Mouse (Mus musculus) liver, embryonic 14.5 days (tissue): ENCODE measurements around the gene 4931422A03Rik. TPM values are rescaled to one million over a fixed set of nuclear protein-coding genes. Genes with fewer than 3 reads are reported as not detected.

Source experiments
- ATAC-seq: fragments of 200-750 bp; cut with Nextera tagmentation; 2 replicates; pipeline ENCODE4 v1.8.0; 2017; ENCODE audit warnings: moderate number of reproducible peaks, mild to moderate bottlenecking, moderate library complexity; ENCODE audit not compliant: insufficient read depth
- DNase-seq, 3 experiments: peaks; one replicate each; pipeline ENCODE4 v3.0.0-alpha.2; 2012 to 2013; ENCODE audit warnings: low read depth in 3 of 3, low spot score in 3 of 3
- H3K27ac ChIP-seq: fragments of 300-500 bp; sonication (generic); 2 replicates; pipeline ENCODE4 v1.5.1; 2014; ENCODE audit warnings: moderate library complexity, mild to moderate bottlenecking, control low read depth, inconsistent platforms
- H3K27me3 ChIP-seq: fragments of 300-500 bp; sonication (generic); 2 replicates; pipeline ENCODE4 v1.6.1; 2014; ENCODE audit warnings: mild to moderate bottlenecking, low read length, moderate library complexity; ENCODE audit not compliant: control insufficient read depth, insufficient read depth
- H3K36me3 ChIP-seq: fragments of 300-500 bp; sonication (generic); replicated peaks from 2 replicates; pipeline ENCODE4 v1.6.1; 2014; ENCODE audit warnings: low read depth; ENCODE audit not compliant: control insufficient read depth, insufficient read depth
- H3K4me1 ChIP-seq, 2 experiments: fragments of 200-500 bp in 1 of 2; fragments of 300-500 bp in 1 of 2; sonication (generic) in 1 of 2; replicated peaks; 2 replicates each; pipeline ENCODE4 v1.6.1; 2012 to 2014; ENCODE audit warnings: antibody characterized with exemption in 1 of 2, inconsistent platforms in 1 of 2, low read length in 1 of 2; ENCODE audit not compliant: control insufficient read depth in 2 of 2, insufficient read depth in 2 of 2
- H3K4me2 ChIP-seq: fragments of 300-500 bp; sonication (generic); 2 replicates; pipeline ENCODE4 v1.6.1; 2014; ENCODE audit warnings: low read depth, mild to moderate bottlenecking, control low read depth, moderate library complexity
- H3K4me3 ChIP-seq, 2 experiments: fragments of 200-500 bp in 1 of 2; fragments of 300-500 bp in 1 of 2; sonication (generic) in 1 of 2; 2 replicates each; pipeline ENCODE4 v1.5.1; 2012 to 2014; ENCODE audit warnings: low read depth in 2 of 2, low read length in 2 of 2, mild to moderate bottlenecking in 2 of 2, control low read depth in 1 of 2, inconsistent platforms in 1 of 2, moderate library complexity in 1 of 2; ENCODE audit not compliant: insufficient read depth in 1 of 2
- H3K9ac ChIP-seq: fragments of 300-500 bp; sonication (generic); replicated peaks from 2 replicates; pipeline ENCODE4 v1.6.1; 2014; ENCODE audit warnings: mild to moderate bottlenecking, control low read depth, moderate library complexity
- H3K9me3 ChIP-seq: fragments of 300-500 bp; sonication (generic); 2 replicates; pipeline ENCODE4 v1.6.1; 2016; ENCODE audit warnings: low read length, mixed read lengths; ENCODE audit not compliant: control insufficient read depth
- CTCF ChIP-seq: IDR thresholded peaks from 2 replicates; pipeline ENCODE4 v1.5.1; 2016; ENCODE audit warnings: antibody characterized with exemption, low read depth, control low read depth
- EP300 ChIP-seq: IDR thresholded peaks from 2 replicates; pipeline ENCODE4 v1.6.1; 2016; ENCODE audit warnings: antibody characterized with exemption, low read depth
- WGBS: fragments of 180-500 bp; shearing (Covaris S2); extraction: QIAGEN DNeasy Blood & Tissue Kit; methylation state at CpG from one replicate; pipeline ENCODE4 v1.1.7; 2014; ENCODE audit not compliant: insufficient replicate concordance; 5-methylcytosine and 5-hydroxymethylcytosine counted together
- polyA plus RNA-seq, 2 experiments: library from polyadenylated mRNA; depleted of rRNA in 1 of 2; stranded (reverse) in 1 of 2; unstranded in 1 of 2; fragments of >200 nt; fragmentation: Nextera tagmentation in 1 of 2; extraction: Ambion mirVana in 1 of 2; gene quantifications; 2 replicates each; pipeline versions ENCODE4 v1.2.1 to v1.2.3; 2012 to 2014

Gene 4931422A03Rik
- polyA plus RNA-seq, 2 experiments, result 0.86 TPM; not detected in 1

DNA sequence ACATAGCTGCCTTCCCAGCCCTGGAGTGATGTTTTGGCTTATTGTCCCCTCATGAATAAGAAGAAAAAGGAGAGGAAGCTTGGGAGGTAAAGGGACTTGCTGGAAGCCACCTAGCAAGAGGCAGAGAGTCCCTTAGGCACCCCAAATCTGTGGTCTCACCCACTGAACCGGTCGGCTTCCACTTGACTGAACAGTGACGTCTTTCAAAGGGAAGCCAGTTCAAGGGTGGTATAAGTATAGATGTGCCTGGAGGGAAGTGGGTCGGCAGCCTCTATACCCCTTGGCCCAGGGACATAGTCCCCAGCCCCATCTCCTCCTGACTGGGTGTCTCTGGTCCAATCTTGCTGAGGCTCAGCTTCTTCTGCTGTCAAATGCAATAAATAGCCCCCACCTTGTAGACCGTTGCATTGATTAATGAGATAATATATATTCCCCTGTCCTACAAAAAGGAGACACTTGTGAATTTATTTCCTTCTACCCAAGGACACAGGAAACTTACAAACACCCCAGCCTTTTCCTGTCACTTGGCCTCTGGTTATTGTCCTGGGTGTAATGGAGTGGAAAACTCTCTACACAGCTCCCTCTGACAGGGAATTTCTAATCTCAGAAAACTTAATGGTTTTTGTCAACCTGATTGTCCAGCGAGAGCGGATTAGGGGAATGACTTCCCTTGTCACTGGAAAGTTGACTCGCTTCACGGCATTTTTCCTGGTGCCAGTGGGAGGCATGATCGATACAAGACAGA is 92.3 kb downstream of the 4931422A03Rik start:
- 61% methylated on average over 10 of the region's 10 CpGs for WGBS
- Histone ChIP-seq H3K9ac (no peak overlapping the region), H3K27me3 (no peaks in the 10 kb centered on the region), H3K4me2 (no peak overlapping the region), H3K36me3 (no peaks in the 10 kb centered on the region), H3K27ac (no peak overlapping the region), H3K4me3 (no peak overlapping the region), H3K9me3 (no peaks in the 10 kb centered on the region), H3K4me1 (peaks cover 16 to 24% of the 10 kb centered on the region in 2 experiments)
- TF ChIP-seq CTCF (no peak), EP300 (no peak)
- no peak for ATAC-seq
- no peak for DNase-seq

DNA sequence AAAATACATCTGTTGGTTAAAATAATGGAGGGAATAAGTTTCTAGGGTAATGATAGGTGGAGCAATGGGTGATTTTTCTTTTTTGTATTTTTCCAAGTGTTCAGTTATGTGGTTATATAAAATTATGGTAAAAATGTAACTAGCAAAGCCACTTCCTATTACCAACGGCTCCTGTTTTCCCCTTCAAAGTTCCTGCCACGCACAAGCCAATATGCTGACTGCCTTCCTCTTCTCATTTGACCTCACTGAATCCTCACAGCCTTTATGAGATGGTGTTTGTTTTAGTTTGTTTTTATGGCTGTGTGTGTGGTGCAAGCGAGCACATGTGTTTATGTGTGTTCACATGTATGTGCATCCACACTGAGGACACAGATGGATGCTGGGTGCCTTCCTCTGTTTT is 93.5 kb downstream of the 4931422A03Rik start:
- Histone ChIP-seq H3K27me3 (no peaks in the 10 kb centered on the region), H3K27ac (no peak overlapping the region), H3K4me3 (no peak overlapping the region), H3K9me3 (no peaks in the 10 kb centered on the region), H3K36me3 (no peaks in the 10 kb centered on the region), H3K9ac (no peak overlapping the region), H3K4me1 (peaks cover 20 to 27% of the 10 kb centered on the region in 2 experiments), H3K4me2 (no peak overlapping the region)
- TF ChIP-seq CTCF, result no peak
- DNase-seq, result no peak
- no peak for ATAC-seq
- 54% methylated on average over 3 of the region's 3 CpGs for WGBS

DNA sequence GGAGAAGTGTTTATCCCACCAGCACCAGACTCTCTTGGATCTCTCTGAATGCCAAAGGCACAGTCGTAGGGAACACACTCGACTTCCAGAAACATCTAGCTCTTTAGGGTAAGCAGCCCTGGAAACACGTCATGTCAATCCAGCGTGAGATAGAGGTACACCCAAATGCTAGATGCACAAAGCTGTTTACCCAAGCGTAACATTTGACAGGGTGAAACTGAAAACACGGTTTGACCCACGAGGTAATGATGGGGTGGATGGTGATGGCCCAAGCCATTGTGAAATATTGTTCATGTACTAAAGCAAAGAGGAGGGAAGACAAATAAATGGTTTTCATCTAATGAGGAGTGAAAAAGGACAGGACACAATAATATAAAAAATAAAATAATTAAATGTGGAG is 93.9 kb downstream of the 4931422A03Rik start:
- H3K9ac ChIP-seq, result no peak overlapping the region
- H3K27me3 ChIP-seq, result no peaks in the 10 kb centered on the region
- H3K4me2 ChIP-seq, result no peak overlapping the region
- TF ChIP-seq EP300 (no peak), CTCF (no peak)
- 59% methylated on average over 7 of the region's 7 CpGs for WGBS
- H3K27ac ChIP-seq, result no peak overlapping the region
- ATAC-seq, result no peak
- no peak overlapping the region for H3K4me3 ChIP-seq
- H3K36me3 ChIP-seq, result no peaks in the 10 kb centered on the region
- DNase-seq, result no peak
- peaks cover 20 to 27% of the 10 kb centered on the region in 2 experiments for H3K4me1 ChIP-seq
- H3K9me3 ChIP-seq, result no peaks in the 10 kb centered on the region

DNA sequence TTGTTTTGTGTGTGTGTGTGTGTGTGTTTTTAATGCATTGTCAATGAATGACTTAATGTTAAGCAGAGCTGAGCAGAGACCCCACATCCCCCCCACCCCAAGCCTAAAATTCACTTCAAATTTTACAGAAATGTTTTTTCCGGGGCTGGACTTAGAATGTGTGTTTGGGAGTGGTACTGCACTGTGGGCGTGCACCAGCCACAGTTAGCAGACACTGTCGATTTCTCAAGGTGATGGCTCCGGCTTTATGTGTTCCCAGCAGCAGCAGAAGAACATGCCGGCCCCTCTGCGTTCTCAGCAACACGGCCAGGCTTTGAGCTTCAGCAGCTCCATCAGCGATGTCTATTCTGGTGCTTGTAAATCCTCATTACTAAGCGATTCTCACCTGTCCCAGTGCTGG is 95.7 kb downstream of the 4931422A03Rik start:
- Histone ChIP-seq H3K9ac (no peak overlapping the region), H3K36me3 (no peaks in the 10 kb centered on the region), H3K4me3 (no peak overlapping the region), H3K4me1 (peaks cover 20 to 31% of the 10 kb centered on the region in 2 experiments), H3K27ac (no peak overlapping the region), H3K9me3 (no peaks in the 10 kb centered on the region), H3K4me2 (peak overlapping the region; percentile 44), H3K27me3 (no peaks in the 10 kb centered on the region)
- no peak for DNase-seq
- peak; percentile 66; the same call in 1 of the 2 replicates for ATAC-seq
- 40% methylated on average over 9 of the region's 9 CpGs for WGBS
- TF ChIP-seq CTCF, result 0 out of 2 replicates have a peak, but pooled peaks have one; percentile 12
- no peak for TF ChIP-seq EP300

DNA sequence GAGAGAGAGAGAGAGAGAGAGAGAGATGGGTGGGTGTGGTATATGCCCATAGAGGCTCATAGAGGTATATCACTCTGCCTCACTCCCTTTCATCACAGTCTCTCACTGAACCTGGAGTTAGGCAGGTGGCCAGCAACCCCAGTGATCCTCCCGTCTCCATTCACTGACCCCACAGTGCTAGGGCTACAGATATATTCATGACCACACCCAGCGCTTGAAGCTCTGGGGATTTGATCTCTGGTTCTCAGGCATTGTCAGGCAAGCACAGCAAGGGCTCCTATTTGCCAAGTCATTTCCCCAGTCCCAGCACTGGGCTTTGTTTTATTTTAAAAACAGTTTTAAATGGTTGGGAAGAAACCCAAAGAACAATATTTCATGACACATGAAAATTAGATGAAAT is 96.1 kb downstream of the 4931422A03Rik start:
- peaks cover 20 to 35% of the 10 kb centered on the region in 2 experiments for H3K4me1 ChIP-seq
- WGBS, result 11% methylated on average over 2 of the region's 2 CpGs
- H3K9ac ChIP-seq, result no peak overlapping the region; the same call in 1 of the 2 replicates
- peak in 2 of 3 experiments; percentile 31 to 50 for DNase-seq
- H3K4me3 ChIP-seq, result no peak overlapping the region
- no peaks in the 10 kb centered on the region for H3K36me3 ChIP-seq
- no peaks in the 10 kb centered on the region for H3K27me3 ChIP-seq
- ATAC-seq, result peak; percentile 78
- no peak for TF ChIP-seq EP300
- TF ChIP-seq CTCF, result no peak
- peak overlapping the region; percentile 28; the same call in 1 of the 2 replicates for H3K27ac ChIP-seq
- peak overlapping the region; percentile 44 for H3K4me2 ChIP-seq
- no peaks in the 10 kb centered on the region for H3K9me3 ChIP-seq
